Mouse (Mus musculus) left cerebral cortex, adult 11 months (tissue): ENCODE results near the gene Peak1.
A peak's percentile ranks its signal among the peaks of the same experiment; 100 is the strongest.
"Not testable (repeated sequence)": the region's sequence is repeated elsewhere in the genome, so short reads cannot be mapped to it uniquely, and the experiment has no call there.

ENCODE experiments used
- DNase-seq: peaks from one replicate; pipeline ENCODE4 v3.0.0; 2022; ENCODE audit warnings: low spot score

Gene Peak1

DNA sequence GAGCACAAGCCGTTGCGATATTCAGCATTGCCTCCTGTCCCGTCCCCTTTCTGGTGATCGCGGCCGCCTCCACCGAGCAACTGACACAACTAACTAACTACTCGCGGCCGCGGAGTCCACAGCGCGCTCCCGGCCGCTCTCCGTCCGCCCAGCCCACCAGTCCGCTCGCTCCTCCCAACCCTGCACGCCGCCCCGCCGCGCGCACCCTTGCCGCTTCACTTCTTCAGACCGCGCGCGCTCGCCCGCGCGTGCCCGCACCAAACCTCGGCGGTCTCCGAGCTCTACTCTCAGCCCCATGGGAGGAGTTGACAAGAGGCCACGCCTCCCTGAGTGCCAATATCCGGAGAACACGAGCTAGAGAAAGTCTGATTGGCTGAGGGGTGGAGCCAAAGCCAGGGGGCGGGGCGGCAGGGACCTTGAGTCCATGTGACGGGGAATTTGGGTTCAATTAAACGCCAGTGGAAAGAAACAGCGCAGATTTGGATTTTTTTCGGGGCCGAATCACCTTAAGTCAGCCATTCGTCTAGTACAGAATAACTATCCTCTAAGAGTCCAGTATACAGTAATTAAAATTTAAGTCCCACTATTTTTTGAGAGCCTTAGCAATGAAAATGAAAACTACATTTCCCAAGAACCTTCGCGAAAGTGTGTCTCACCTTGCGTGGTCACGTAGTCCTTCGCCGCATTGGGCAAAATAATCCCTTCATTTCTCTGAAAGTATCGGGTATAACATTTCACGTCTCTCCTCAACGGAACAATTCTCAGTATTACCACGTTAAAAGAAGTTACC, at the start of gene Peak1, which contains the start of gene Hmg20a:
Peak1 (minus strand) TSS at position 120 of the 790 bp plus-strand sequence.
Hmg20a (plus strand) TSS at position 662 of the 790 bp plus-strand sequence.
- DNase-seq: peak; percentile 99

DNA sequence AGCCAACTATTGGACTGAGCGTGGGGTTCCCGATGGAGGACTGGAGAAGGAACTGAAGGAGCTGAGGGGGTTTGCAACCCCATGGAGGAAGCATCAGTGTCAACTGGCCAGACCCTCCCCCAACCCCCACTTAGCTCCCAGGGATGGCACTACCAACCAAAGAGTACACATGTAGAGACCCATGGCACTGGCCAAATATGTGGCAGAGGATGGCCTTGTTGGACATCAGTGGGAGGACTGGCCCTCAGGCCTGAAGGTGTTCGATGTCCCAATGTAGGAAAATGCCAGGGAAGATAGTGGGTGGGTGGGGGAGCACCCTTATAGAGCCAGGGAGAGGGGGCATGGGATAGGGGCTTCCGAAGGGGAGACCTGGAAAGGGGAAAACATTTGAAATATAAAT, 48.4 kb upstream of the Peak1 start:
- no peak for DNase-seq

DNA sequence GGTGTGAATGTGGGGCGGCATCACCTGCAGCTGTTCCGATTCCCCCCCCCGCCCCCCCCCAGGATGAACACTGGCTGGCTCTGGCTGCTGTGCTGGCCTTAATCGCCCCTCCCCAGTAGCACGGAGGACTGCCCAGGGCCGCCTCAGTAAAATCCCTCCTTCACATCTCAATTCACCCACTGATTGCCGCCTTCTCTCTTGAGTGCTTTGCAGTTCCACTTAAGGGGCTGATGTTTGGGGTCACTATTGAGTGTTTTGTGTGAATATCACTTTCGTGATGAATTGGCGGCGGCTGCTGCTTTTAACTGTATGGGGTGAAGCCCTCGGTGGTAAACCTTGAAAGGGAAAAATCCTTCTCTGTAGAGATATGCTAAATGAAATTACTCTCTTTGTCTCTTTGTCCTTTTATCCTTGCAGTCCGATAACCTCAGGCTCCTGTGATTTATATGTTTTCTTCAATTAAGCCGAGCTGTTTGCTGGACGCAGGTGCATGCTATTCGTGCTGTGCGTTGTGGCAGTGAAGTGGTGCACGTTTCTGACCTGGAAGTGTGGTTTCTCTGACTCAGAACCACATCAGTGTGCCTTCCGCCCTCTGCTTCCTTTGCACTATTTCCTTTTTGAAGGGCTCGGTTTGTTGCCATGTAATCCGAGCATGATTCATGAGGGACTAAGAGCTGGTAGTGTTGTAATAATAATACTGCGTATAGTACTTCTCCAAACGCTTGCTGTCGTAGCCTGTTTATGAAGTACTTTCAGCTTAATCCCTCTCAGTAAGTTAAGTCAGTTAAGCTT, 47.2 kb upstream of the Peak1 start:
- no peak for DNase-seq

DNA sequence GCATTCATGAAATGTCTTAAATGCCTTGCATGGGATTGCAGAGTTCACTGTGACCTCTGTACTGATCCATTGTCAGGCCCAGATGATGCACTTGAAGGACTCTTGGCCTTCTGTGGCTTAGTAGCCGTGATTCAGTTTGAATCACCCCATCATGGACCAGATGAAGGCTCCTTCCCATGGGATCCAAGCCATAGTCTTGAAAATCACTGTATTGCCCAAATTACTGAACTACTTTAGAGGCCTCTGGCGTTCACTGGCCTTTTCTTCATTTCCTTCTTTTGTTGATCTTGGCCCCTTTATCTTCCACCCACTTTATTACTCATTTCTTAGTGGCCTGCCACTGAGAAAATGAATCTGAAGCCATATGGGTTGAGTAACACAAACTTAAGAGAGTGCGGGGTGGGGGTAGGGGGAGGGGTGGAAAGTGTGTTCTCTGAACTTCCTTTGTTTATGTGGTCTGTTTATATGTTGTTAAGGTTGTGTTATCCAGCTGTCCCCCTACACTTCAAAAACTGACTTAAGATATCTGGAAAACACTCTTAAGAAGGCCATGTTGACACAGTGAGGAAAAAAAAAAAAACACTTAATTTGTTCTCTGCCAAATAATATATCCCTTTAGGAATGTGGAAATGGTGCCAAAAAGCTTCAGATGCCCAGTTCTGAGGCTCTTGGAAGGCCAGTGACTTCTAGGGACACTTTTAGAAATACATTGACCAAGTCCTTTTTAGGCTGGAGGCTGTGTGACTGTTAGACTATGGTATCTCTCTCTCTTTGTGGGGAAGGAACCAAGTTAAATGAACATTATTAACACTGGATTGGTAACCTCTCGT, 46.0 kb upstream of the Peak1 start:
- no peak for DNase-seq

DNA sequence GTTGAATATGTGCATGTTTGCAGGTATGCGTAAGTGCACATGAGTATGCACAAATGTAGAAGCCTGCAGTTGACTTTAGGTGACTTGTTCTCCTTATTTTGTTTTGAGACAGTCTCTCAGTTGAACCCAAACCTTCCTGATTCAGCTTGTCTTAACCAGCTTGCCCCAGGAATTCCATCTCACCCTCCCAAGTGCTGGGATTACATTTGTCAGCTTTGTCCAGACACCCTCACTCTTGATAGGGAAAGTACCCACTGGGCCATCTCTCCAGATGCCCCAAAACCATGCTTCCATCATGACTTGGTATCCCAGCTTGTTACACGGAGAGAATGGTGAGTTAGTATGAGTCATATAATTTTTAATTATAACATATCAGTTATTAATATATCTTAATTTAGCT, 45.2 kb upstream of the Peak1 start:
- no peak for DNase-seq

DNA sequence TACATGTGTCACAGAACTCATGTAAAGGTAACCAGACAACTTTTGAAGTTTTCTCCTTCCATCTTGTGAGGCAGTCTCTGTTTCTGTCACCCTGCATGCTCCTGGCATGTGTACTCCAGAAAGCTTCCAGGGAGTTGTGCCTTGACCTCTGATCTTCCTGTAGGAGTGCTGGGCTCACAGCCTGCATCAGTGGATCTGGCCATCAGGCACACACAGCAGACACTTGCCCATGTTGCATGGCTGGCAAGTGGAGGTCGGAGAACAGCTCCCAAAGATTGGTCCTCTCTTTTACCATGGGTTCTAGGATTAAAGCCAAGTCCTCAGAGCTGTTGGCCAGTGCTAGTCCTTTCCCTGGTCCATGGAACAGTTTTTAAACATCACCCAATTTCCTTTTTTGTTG, 44.7 kb upstream of the Peak1 start:
- DNase-seq: no peak

DNA sequence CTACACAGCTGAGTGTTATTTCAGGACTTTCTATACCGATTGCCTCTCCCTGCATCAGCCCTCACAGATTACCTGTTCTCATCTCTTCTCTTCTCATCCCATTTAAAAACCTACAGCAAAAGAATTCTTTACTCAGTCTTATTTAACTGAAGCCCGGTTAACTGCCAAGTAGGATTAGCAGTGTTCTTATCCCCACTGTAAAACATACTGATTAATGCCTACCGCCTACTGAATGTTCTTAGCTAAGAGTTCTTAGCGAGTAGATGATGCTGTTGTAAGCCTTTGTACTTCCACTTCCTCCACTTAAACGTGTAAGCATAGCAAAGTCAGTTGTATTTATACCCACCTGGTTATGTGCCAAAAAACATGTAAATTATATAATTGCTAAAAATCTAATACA, 43.1 kb upstream of the Peak1 start:
- no peak for DNase-seq

DNA sequence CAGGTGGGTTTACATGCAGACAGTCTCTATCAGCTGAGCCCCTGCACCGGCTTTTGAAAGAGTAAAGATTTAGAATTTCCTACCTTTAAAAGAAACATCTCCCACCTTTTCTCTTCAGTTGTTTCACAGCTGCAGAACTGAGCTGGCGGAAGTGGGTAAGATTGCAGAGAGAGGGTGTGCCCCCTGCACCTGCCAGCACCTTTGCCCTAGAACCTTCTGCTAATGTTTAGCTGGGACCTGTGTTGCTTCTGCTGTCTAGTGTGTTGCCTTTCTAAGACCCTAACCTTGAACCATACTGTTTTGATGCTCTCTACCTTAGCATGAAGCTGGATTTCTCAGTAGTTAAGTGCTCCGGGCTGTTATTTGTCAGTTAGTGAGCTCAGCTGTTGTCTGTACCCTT, 38.6 kb upstream of the Peak1 start:
- DNase-seq: no peak

DNA sequence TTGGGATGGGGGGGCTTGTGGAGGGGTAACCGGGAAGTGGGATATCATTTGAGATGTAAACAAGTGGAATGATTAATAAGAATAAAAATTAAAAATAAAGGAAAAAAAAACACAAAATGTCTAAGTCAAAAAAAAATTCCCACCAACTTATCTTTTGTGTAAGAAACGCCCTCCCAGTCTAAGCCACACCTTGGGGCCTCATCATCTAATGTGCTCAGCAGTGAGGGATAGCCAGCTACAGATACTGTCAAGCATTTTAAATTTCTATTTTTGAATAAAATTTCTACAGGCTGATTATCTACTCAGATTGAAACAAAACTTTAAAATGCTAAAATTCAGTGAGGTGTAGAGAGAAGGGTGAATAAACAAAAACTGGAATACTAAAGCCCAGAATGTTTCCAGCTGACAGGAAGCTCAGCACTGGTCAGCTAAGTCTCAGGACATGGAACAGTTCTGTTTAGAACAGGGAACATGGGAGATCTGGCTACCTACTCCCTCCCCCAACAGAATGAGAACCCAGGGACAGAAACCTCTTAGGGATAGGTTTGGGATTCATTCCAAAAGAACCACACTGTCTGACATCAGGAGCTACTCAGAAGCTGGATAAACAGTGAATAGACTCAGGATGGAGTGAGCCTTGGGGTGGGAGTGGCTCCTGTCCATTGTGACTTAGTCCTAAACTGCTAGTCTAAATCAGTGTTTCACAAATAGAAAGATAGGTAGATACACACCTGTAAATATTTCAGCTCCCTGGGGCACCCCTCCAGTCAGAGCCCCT, 35.4 kb upstream of the Peak1 start:
- no peak for DNase-seq

DNA sequence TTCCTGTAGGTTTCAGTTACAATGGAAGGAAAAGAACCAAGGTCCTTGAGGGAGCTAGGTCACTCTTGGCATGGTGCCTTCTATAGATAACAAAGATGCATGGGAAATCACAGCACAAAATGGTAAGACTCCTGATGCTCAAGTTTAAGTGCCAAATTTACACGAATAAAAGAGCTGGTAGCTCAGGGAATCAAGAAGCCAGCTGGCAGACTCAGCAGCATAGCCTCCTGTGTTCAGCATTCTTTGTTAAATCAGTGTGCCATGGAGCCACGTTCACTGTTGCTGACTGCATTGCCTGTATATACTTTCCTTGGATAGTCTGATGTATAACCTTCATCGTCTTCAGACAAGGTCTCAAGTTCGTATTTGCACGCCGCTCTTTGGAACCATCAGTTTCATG, 33.7 kb upstream of the Peak1 start:
- no peak for DNase-seq

DNA sequence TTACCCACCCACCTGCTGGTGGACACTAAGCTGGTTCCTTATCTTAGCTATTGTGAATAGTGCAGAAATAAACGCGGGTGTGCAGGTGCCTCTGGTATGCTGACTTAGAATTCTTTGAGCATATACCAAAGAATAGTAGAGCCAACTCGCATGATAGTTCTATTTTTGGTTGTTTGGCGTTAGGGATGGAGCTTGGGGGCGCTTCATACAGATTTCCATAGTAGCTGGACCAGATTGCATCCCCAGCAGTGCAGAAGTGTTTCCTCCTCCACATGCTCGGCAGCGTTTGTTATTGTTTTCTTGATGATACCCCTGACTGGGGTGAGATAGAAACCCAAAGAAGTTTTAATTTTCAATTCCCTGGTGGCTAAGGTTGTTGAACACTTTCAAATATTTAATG, 21.8 kb upstream of the Peak1 start:
- no peak for DNase-seq

DNA sequence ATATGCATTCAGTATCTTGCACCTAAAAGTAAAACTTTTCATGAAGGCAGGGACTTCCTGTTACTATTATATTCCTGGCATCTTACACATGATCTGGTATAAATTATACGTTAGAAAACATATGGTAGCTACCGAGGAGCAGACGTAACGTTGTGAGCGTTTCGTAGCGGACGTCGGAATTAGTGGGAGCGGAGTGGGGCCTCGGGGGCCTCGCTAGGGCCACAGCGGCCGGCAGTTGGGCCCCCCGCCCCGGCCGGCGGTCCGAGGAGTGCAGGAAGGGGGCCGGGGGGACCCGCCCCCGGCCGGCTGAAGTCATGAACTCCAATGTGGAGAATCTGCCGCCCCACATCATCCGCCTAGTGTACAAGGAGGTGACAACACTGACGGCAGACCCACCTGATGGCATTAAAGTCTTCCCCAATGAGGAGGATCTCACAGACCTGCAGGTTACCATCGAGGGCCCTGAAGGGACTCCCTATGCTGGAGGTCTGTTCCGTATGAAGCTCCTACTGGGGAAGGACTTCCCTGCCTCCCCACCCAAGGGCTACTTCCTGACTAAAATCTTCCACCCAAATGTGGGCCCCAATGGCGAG, 19.5 kb upstream of the Peak1 start:
- not testable (repeated sequence) for DNase-seq

DNA sequence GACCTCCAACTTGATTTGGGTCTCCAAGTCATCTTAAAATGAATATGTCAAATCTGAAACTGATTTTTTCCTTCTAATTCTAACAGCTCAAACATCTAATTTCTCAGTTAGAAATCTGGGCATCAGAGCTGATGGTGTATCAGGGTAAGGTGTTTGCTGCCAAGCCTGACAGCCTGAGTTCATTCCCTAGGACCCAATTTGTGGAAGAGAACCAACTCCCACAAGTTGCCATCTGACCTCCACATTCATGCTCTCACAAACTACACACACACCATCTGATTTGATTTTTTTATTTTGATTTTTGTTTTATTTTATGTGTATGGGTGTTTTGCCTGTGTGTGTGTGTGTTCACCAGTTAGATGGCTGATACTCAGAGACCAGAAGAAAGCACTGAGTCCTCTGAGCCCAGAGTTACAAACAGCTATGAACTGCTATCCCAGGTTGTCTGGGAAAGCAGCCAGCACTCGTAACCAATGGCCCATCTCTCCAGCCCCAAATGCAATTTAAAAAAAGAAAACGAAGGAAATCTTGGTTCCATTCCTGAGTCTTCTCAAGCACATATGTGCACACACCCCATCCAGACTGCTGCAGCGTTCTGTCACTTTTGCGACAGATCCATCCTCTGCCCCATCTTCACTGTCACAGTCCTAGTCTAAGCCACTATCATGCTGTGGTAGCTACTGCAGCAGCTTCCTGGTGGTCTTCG, 18.1 kb upstream of the Peak1 start:
- DNase-seq: no peak

DNA sequence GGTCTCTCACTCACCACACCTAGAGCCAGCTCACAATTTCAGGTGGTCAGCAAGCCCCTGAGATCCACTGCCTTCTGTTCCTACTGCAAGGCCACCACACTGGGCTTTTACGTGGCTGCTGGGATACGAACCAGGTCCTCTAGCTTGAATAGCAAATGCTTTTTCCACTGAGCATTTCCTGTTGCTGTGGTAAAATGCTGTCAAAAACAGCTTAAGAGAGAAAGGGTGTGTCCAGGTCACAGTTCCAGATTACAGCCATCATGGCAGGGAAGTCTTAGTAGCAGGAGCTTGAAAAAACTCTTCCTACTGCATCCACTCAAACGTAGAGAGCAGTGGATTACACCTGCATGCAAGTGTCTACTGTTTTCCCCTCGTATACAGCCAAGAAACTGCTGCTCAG, 7.0 kb upstream of the Peak1 start:
- no peak for DNase-seq

DNA sequence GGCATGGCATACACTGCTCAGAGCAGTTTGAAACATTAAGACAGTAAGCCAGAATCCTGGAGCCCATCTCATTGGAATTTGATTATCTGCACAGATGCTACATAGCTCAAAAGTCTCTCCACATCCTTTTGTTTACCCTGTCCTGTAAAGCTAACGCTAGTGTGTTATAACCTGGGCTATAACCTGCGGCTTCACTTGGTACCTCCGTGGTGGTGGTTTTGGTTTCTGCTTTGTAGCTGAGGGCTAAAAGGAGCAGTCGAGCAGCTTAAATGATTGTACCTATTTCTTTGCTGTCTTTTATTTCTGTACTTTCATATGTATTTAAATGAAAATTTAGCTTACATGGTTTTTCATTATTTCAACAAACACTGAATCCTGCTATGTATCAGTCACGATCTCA, 4.1 kb upstream of the Peak1 start:
- DNase-seq: no peak

DNA sequence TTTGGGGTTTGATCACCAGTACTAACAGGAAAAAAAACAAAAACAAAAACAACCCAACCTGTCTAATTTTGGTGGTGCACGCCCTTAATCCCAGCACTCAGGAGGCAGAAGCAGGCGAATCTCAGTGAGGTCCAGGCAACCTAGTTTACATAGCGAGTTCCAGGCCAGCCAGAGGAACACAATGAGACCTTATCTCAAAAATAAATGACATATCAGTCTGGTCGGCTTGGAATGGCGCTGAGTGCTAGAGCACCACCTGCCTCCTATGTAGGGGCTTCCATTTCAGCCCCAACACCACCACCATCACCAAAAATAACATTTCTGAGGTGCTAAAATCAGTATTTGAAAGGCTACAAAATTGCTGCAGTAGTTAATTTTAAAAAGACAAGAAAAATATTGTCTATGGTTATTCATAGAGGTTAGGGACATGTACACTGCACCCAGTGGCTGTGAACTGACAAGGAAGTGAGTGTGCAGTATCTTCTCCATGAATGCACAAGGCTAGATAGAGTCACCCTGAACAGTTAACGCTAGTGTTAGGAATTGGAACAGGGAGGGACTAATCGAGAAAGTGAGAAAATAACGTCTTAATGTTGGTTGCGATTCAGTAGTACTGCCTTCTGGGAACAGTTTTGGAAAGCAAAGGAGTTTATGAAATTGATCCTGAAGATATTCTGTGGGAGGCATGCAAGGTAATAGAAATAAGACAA, 3.2 kb upstream of the Peak1 start:
- no peak for DNase-seq

DNA sequence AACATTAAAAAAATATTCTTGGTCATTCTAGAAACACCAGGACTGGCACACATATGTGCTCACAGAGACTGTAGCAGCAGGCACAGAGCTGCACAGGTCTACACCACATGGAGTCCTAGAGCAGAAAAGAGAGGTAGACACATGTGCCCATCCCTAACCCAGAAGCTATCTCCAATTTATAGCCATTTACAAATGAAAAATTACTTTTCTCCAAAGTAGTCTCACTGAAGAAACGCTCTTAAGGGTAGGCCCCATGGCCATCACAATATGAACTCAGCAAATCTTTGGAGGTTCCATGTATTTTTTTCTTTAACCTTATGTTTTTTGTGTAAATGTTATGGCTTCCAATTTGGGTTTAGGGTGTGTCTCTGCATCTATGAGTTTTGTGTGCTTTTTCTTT, 2.4 kb upstream of the Peak1 start:
- no peak for DNase-seq

DNA sequence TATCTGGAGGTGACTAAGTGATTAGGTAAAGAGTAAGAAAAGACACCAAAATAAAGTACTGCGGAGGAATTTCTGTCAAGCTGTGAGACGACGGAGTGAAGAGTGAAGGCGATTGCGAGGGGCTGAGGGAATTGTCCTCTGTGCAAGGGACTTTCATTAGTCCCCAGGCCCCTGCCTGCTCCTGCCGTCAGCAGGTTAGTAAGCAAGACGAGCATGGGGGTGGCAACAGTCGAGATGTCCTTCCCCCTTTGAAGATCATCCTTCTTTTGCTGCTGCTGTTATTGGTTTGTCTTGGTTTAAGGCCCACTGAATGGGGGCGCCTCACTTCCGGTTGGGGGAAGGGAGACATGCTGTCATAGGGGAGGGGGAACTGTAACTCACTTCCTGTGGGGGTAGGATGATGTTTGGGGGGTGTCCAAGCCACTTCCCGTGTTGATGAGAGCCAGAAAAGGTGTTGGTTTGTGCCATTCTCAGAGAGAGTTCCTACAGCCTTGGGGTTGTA, 922 bp upstream of the Peak1 start:
- peak; percentile 70 for DNase-seq

DNA sequence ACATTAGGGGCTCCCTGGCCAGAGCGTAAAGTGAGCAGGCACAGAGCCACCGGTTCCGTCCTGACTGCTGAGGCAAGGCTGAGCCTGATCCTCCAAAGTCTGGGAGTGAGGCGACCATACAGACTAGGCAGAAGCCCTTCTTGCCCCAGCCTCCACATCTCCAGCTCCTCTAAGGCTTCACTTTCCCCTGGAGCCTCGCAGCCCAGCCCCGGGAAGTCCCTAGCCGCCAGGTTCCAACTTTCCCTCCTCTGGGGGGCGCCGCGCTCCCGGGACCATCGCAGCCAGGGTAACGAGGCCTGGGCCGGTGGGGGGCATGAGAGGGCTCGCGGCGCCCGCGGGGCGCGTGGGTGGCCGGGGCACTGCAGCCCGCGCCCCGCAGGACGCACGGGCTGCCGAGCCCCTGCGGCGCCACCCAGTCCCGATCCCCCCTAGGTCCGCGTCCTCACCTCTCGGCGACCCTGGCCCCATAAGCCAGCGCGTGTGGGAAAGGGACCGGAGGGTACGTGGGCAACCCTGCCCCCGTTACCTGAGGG, 386 bp downstream of the Peak1 start:
- DNase-seq: peak; percentile 61
